Mouse (Mus musculus) intestine, embryonic 16.5 days (tissue): ENCODE measurements at regions not wholly inside any gene's neighbourhood (a gene's known extent, or its start where the extent isn't known, plus 50 kb on each side); places are given as distances from the start of the nearest gene placed in this dataset.

Experiments
- ATAC-seq: fragments of 200-750 bp; cut with Nextera tagmentation; 2 replicates; pipeline ENCODE4 v1.8.0; 2017; ENCODE audit warnings: moderate TSS enrichment, moderate library complexity
- H3K27ac ChIP-seq: fragments of 300-500 bp; sonication (generic); 2 replicates; pipeline ENCODE4 v1.5.1; 2014; ENCODE audit warnings: mild to moderate bottlenecking, low read length
- H3K27me3 ChIP-seq: fragments of 300-500 bp; sonication (generic); replicated peaks from 2 replicates; pipeline ENCODE4 v1.6.1; 2014; ENCODE audit warnings: low read length, control low read depth, mixed read lengths; ENCODE audit not compliant: control insufficient read depth, insufficient read depth
- H3K36me3 ChIP-seq: fragments of 300-500 bp; sonication (generic); 2 replicates; pipeline ENCODE4 v1.6.1; 2014; ENCODE audit warnings: low read length, control low read depth; ENCODE audit not compliant: control insufficient read depth, insufficient read depth
- H3K4me1 ChIP-seq: fragments of 300-500 bp; sonication (generic); 2 replicates; pipeline ENCODE4 v1.6.1; 2014; ENCODE audit warnings: low read length, control low read depth, mixed read lengths; ENCODE audit not compliant: control insufficient read depth, insufficient read depth
- H3K4me2 ChIP-seq: fragments of 300-500 bp; sonication (generic); 2 replicates; pipeline ENCODE4 v1.6.1; 2014; ENCODE audit warnings: low read depth, low read length, control low read depth
- H3K4me3 ChIP-seq: fragments of 300-500 bp; sonication (generic); 2 replicates; pipeline ENCODE4 v1.5.1; 2014; ENCODE audit warnings: mild to moderate bottlenecking, low read length
- H3K9ac ChIP-seq: fragments of 300-500 bp; sonication (generic); 2 replicates; pipeline ENCODE4 v1.6.1; 2014; ENCODE audit warnings: low read depth, low read length
- H3K9me3 ChIP-seq: fragments of 300-500 bp; sonication (generic); 2 replicates; pipeline ENCODE4 v1.6.1; 2016; ENCODE audit warnings: low read length, control low read depth; ENCODE audit not compliant: control insufficient read depth
- WGBS: fragments of 180-500 bp; shearing (Covaris S2); extraction: QIAGEN DNeasy Blood & Tissue Kit; methylation state at CpG from one replicate; pipeline ENCODE4 v1.1.7; 2014; 5-methylcytosine and 5-hydroxymethylcytosine counted together

DNA sequence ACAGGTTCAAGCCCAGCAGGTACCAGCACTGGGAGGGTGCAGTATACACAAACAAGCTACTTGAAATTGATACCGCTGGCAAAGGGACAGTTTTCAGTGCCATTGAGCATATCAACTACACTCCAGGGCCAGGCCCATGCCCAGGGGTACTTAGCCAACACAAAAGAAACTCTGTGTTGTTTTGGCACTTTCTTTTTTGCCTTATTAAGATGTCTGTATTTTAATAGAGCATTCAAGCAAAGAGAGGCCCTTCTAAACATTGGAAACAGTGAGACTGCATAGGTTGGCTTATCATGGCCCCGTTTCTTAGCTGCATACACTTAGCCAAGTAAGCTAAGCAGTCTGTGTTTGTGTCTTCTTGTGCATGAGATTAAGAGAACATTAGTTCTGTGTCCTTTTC, 313.7 kb downstream of the Cenpc1 start:
- H3K4me3 ChIP-seq = no peak overlapping the region
- ATAC-seq = no peak
- H3K4me1 ChIP-seq = no peaks in the 10 kb centered on the region
- no peak overlapping the region for H3K27ac ChIP-seq
- no peaks in the 10 kb centered on the region for H3K9me3 ChIP-seq
- 78% methylated on average over 2 of the region's 2 CpGs for WGBS
- no peak overlapping the region for H3K4me2 ChIP-seq
- H3K27me3 ChIP-seq = no peaks in the 10 kb centered on the region
- no peak overlapping the region for H3K9ac ChIP-seq
- H3K36me3 ChIP-seq = no peaks in the 10 kb centered on the region

DNA sequence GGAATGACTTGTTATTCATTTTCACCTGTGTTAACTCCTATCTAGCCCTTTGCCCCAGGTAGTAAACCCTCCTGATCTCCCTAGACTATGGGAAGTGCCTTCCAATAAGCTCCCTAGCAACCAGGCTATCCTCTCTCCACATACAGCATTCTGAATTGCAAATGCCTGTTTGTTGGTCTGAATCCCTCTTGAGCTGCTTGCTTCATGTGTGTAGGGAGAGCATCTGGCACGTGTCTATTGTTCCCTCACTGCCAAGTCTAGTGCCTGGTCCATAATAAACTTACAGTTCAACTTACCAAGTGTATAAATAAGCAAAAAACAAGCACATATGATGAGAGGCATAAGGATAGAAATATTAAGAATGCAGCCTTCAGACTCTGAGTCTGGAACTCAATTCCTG, 314.5 kb downstream of the Cenpc1 start:
- WGBS = 49% methylated on average over 1 of the region's 1 CpGs
- Histone ChIP-seq H3K4me3 (no peak overlapping the region), H3K27ac (no peak overlapping the region), H3K4me2 (no peak overlapping the region), H3K9ac (no peak overlapping the region), H3K27me3 (no peaks in the 10 kb centered on the region), H3K4me1 (no peaks in the 10 kb centered on the region), H3K9me3 (no peaks in the 10 kb centered on the region), H3K36me3 (no peaks in the 10 kb centered on the region)
- ATAC-seq = no peak

DNA sequence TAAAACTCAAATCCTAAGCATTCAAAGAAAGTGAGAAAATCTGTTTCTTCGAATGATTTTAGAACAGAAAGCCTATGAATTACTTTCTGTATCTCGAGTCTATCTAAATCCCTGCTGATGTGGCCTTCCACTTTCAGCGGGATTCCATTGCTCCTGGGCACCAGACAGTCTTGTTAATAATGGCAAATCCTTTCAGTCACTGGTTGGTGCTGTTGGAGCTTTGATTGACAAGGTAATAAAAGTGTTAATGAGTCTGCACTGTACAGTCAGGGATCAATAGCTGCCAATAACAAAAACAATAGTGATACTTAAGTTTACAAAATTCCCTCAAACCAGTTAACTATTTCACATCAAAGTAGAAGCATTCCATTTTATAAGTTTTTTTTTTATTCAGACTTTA, 335.8 kb downstream of the Cenpc1 start:
- Histone ChIP-seq H3K36me3 (no peaks in the 10 kb centered on the region), H3K27ac (no peak overlapping the region), H3K9me3 (no peaks in the 10 kb centered on the region), H3K4me3 (no peak overlapping the region), H3K9ac (no peak overlapping the region), H3K4me1 (no peaks in the 10 kb centered on the region), H3K4me2 (no peak overlapping the region), H3K27me3 (no peaks in the 10 kb centered on the region)
- ATAC-seq = no peak
- WGBS = 68% methylated on average over 3 of the region's 3 CpGs

DNA sequence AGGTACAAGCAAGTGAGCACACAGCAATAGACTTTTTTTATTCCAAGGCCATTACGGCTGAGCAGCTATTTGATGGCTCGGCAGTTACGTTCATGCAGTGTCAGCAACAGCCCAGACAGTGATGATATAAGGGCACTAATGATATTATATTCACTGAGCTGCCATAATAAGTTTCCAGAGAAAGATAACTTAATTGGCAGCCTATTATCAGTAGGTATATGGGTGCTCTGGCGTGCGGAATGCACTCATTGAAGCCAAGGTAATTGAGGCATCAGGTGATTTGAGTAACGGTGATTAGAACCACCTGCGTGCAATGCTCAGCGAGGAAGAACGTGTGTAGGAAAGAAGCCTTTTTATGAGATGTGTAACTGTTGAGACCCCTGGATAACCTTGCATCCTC, 358.0 kb downstream of the Cenpc1 start:
- Histone ChIP-seq H3K27me3 (no peaks in the 10 kb centered on the region), H3K4me1 (no peaks in the 10 kb centered on the region), H3K4me3 (no peak overlapping the region), H3K27ac (no peak overlapping the region), H3K9ac (no peak overlapping the region), H3K36me3 (no peaks in the 10 kb centered on the region), H3K4me2 (no peak overlapping the region), H3K9me3 (no peaks in the 10 kb centered on the region)
- 86% methylated on average over 9 of the region's 9 CpGs for WGBS
- ATAC-seq = no peak

DNA sequence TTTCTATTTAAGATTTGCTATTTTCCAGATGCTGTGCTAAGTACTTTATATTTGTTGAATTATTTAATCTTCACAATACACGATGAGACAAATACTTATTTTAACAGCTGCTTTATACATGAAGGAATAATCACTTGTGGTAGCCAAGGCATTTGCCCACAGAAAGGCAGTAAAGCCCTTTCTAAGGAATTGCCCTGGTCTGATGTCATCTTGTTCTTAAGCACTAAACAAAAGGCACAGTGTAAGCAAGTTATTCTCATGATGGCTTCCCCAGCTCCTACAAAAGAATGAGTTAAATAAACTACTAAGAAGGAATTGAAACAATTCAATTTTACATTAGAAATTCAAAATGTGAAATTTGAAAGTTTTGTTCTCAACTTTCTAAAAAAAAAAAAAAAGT, 358.8 kb downstream of the Cenpc1 start:
- 57% methylated on average over 1 of the region's 1 CpGs for WGBS
- Histone ChIP-seq H3K9ac (no peak overlapping the region), H3K36me3 (no peaks in the 10 kb centered on the region), H3K4me3 (no peak overlapping the region), H3K27ac (no peak overlapping the region), H3K4me2 (no peak overlapping the region), H3K9me3 (no peaks in the 10 kb centered on the region), H3K27me3 (no peaks in the 10 kb centered on the region), H3K4me1 (no peaks in the 10 kb centered on the region)
- no peak for ATAC-seq

DNA sequence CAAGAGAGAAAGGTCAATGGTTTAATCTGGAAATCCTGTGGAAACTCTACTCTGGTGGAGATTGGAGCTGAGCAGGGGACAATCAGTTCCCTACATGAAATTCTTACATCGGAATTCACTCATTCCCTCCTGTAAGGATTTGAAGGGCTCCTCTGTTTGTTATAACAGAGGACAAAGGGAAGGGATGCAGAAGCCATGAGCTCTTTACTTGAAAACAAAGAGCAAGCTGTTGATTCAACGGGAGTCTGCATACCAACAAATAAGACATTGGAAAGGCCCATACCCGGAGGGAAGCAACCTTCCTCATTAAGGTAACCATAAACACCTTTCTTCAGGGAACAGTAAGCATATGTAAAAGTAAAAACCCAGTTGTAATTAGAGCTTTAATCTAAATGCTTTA, 359.3 kb downstream of the Cenpc1 start:
- 42% methylated on average over 3 of the region's 3 CpGs for WGBS

DNA sequence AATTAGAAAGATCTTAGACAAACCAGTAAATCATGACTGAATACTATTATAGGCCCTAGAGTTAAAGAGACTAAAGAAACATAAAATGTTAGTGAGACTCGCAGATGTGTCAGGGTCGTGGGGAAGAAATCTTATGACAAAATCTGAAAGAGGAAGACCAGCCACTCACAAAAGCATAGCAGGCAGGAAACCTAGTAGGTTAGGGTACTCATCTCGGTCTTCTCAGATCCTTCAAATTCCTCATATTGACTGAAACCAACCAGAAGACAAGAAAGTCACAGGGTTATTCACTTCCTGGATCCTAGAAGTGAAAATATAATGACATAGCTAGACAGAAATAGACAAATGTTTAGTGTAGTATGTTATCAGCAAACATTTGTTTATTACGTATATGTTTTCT, 387.5 kb downstream of the Cenpc1 start:
- no peak for ATAC-seq
- H3K4me1 ChIP-seq = no peaks in the 10 kb centered on the region
- H3K27me3 ChIP-seq = no peaks in the 10 kb centered on the region
- H3K9me3 ChIP-seq = no peaks in the 10 kb centered on the region
- WGBS = 83% methylated on average over 4 of the region's 4 CpGs
- no peak overlapping the region for H3K4me2 ChIP-seq
- no peak overlapping the region for H3K27ac ChIP-seq
- no peaks in the 10 kb centered on the region for H3K36me3 ChIP-seq
- H3K4me3 ChIP-seq = no peak overlapping the region
- no peak overlapping the region for H3K9ac ChIP-seq

More for the DNA sequence above, 359.3 kb downstream of the Cenpc1 start:
- ATAC-seq = no peak
- H3K9me3 ChIP-seq = no peaks in the 10 kb centered on the region
- no peaks in the 10 kb centered on the region for H3K4me1 ChIP-seq
- H3K4me2 ChIP-seq = no peak overlapping the region
- H3K36me3 ChIP-seq = no peaks in the 10 kb centered on the region
- no peak overlapping the region for H3K9ac ChIP-seq
- no peak overlapping the region for H3K27ac ChIP-seq
- no peaks in the 10 kb centered on the region for H3K27me3 ChIP-seq
- H3K4me3 ChIP-seq = no peak overlapping the region

DNA sequence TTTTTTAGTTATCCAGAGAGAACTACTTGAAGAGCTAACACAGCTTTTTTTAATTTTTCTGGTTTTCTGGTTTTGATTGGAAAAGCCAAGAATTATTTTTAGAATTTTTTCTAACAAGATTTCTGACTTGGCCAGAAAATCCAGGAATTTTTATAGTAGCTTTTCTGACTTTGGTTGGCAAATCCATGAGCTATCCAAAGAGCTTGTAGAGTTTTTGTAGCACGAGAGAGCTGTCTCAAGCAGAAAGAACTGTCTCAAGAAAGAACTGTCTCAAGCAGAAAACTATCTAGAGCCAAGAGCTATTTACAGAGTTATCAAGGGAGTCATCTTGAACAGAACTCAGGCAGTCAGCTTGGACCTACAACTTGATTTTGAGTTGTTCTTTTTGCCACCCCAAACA, 394.3 kb downstream of the Cenpc1 start:
- no peaks in the 10 kb centered on the region for H3K36me3 ChIP-seq
- no peaks in the 10 kb centered on the region for H3K27me3 ChIP-seq
- no peaks in the 10 kb centered on the region for H3K4me1 ChIP-seq
- no peak overlapping the region for H3K9ac ChIP-seq
- H3K4me3 ChIP-seq = no peak overlapping the region
- no peaks in the 10 kb centered on the region for H3K9me3 ChIP-seq
- no peak overlapping the region for H3K27ac ChIP-seq
- no peak for ATAC-seq
- WGBS = 63% methylated on average over 1 of the region's 1 CpGs
- H3K4me2 ChIP-seq = no peak overlapping the region

DNA sequence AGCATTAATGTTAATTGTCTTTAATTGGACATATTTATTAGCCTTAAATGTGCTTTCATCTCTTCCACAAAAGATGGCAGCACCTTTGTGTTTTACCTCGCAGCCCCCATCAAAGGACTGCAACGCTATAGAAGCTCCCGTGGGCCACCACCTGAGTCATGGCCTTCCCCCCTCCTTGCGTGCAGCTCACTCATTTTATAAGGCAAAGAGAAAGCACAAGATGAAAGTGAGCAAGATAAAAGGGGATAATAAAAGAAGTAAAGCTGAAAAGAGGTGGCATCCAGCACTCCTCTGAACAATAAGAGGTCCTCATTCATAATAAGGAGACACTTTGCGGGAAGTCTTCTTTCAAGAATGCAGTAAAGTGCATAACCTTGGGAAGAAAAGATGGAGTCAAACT, 403.9 kb downstream of the Cenpc1 start:
- H3K27ac ChIP-seq = no peak overlapping the region
- no peaks in the 10 kb centered on the region for H3K27me3 ChIP-seq
- H3K9me3 ChIP-seq = no peaks in the 10 kb centered on the region
- no peak for ATAC-seq
- H3K4me2 ChIP-seq = no peak overlapping the region
- 79% methylated on average over 5 of the region's 5 CpGs for WGBS
- no peaks in the 10 kb centered on the region for H3K4me1 ChIP-seq
- H3K4me3 ChIP-seq = no peak overlapping the region
- no peaks in the 10 kb centered on the region for H3K36me3 ChIP-seq
- H3K9ac ChIP-seq = no peak overlapping the region

DNA sequence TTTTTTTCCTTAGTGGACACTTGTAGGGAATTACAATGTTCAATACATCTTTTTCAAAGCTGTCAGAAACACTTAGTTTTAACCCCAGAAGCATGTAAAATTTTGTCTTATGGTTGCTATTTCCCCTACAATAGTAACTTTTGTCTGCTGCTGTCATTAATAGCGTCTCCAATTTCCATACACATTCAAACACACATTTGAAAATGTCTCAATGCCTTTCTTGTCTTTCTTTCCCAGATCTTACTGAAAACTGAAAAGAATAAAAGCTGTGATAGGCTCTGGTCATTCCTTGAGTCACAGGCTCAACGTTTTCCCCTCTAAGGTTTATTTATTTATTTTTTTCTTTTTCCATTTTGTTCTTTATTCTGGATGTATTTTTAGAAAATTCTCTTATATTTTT, 444.3 kb downstream of the Cenpc1 start:
- no peaks in the 10 kb centered on the region for H3K27me3 ChIP-seq
- no peaks in the 10 kb centered on the region for H3K4me1 ChIP-seq
- no peaks in the 10 kb centered on the region for H3K36me3 ChIP-seq
- no peak overlapping the region for H3K4me3 ChIP-seq
- no peak overlapping the region for H3K4me2 ChIP-seq
- no peak overlapping the region for H3K9ac ChIP-seq
- no peak for ATAC-seq
- H3K9me3 ChIP-seq = no peaks in the 10 kb centered on the region
- WGBS = 67% methylated on average over 2 of the region's 2 CpGs
- H3K27ac ChIP-seq = no peak overlapping the region
